Mouse (Mus musculus) C2C12 (cell line): Measurements from ENCODE around the gene Hipk2.

Source experiments
- CEBPB ChIP-seq: IDR thresholded peaks from one replicate; pipeline ENCODE4 v1.6.1; 2011; ENCODE audit warnings: low read depth, mild to moderate bottlenecking, control low read depth, moderate library complexity
- CTCF ChIP-seq: IDR thresholded peaks from one replicate; pipeline ENCODE4 v1.5.1; 2011; ENCODE audit not compliant: control insufficient read depth, insufficient read depth, insufficient read length
- MAX ChIP-seq: IDR thresholded peaks from one replicate; pipeline ENCODE4 v1.6.1; 2011; ENCODE audit warnings: mild to moderate bottlenecking, control low read depth
- MYOG ChIP-seq: IDR thresholded peaks from one replicate; pipeline ENCODE4 v1.6.1; 2011; ENCODE audit not compliant: control insufficient read depth, insufficient read length; ENCODE audit errors: extremely low read depth
- USF1 ChIP-seq: IDR thresholded peaks from one replicate; pipeline ENCODE4 v1.6.1; 2011; ENCODE audit warnings: low read depth, mild to moderate bottlenecking, control low read depth, moderate library complexity

GRCm38 (mm10) chr6:38906005-38906404 lies 30.0 kb upstream of the Hipk2 start:
- TF ChIP-seq CTCF (no peak), CEBPB (no peak), MYOG (no peak), USF1 (no peak), MAX (no peak)
